Mouse (Mus musculus) neural tube, embryonic 15.5 days (tissue): ENCODE data around the gene Cecr2. TPM values are rescaled to one million over a fixed set of nuclear protein-coding genes. Genes with fewer than 3 reads are reported as not detected.
"Not testable (repeated sequence)": the region's sequence is repeated elsewhere in the genome, so short reads cannot be mapped to it uniquely, and the experiment has no call there.

Experiments used
- ATAC-seq: fragments of 200-750 bp; cut with Nextera tagmentation; 2 replicates; pipeline ENCODE4 v1.8.0; 2017; ENCODE audit warnings: mild to moderate bottlenecking, moderate TSS enrichment, moderate library complexity; ENCODE audit not compliant: low FRiP score
- H3K27ac ChIP-seq: fragments of 300-500 bp; sonication (generic); replicated peaks from 2 replicates; pipeline ENCODE4 v1.5.1; 2015; ENCODE audit warnings: mild to moderate bottlenecking, inconsistent platforms
- H3K27me3 ChIP-seq: fragments of 300-500 bp; sonication (generic); replicated peaks from 2 replicates; pipeline ENCODE4 v1.6.1; 2015; ENCODE audit warnings: inconsistent platforms
- H3K36me3 ChIP-seq: fragments of 300-500 bp; sonication (generic); 2 replicates; pipeline ENCODE4 v1.6.1; 2015; ENCODE audit warnings: inconsistent platforms
- H3K4me1 ChIP-seq: fragments of 300-500 bp; sonication (generic); 2 replicates; pipeline ENCODE4 v1.6.1; 2015; ENCODE audit warnings: inconsistent platforms
- H3K4me2 ChIP-seq: fragments of 300-500 bp; sonication (generic); 2 replicates; pipeline ENCODE4 v1.6.1; 2015; ENCODE audit warnings: inconsistent platforms, mild to moderate bottlenecking, moderate library complexity
- H3K4me3 ChIP-seq: fragments of 300-500 bp; sonication (generic); replicated peaks from 2 replicates; pipeline ENCODE4 v1.5.1; 2015; ENCODE audit warnings: mild to moderate bottlenecking, inconsistent platforms
- H3K9ac ChIP-seq: fragments of 300-500 bp; sonication (generic); replicated peaks from 2 replicates; pipeline ENCODE4 v1.6.1; 2015; ENCODE audit warnings: mild to moderate bottlenecking, inconsistent platforms
- H3K9me3 ChIP-seq: fragments of 300-500 bp; sonication (generic); replicated peaks from 2 replicates; pipeline ENCODE4 v1.6.1; 2016; ENCODE audit warnings: inconsistent platforms
- WGBS: fragments of 180-500 bp; shearing (Covaris S2); methylation state at CpG from one replicate; pipeline ENCODE4 v1.1.7; 2015; ENCODE audit warnings: mixed read lengths; 5-methylcytosine and 5-hydroxymethylcytosine counted together
- microRNA-seq: library from miRNA; unstranded; fragments of <30 nt; microRNA quantifications from one replicate; pipeline ENCODE4, GENCODE M21; 2017
- polyA plus RNA-seq: library from polyadenylated mRNA; unstranded; fragments of >200 nt; fragmentation: Nextera tagmentation; extraction: Ambion mirVana; gene quantifications from 2 replicates; pipeline ENCODE4 v1.2.1, GENCODE M21; 2015

Gene Cecr2
- polyA plus RNA-seq, 1 experiment from 2014 or later = 1.7 TPM

GRCm38 (mm10) chr6:120798905-120799304 lies 132.7 kb downstream of the Cecr2 start:
- no peak overlapping the region for H3K4me2 ChIP-seq
- H3K9ac ChIP-seq = no peak overlapping the region
- H3K4me1 ChIP-seq = no peaks in the 10 kb centered on the region
- H3K4me3 ChIP-seq = no peak overlapping the region
- H3K27me3 ChIP-seq = no peaks in the 10 kb centered on the region
- no peaks in the 10 kb centered on the region for H3K9me3 ChIP-seq
- 93% methylated on average over 4 of the region's 4 CpGs for WGBS
- ATAC-seq = no peak
- H3K36me3 ChIP-seq = peaks cover 99% of the 10 kb centered on the region
- no peak overlapping the region for H3K27ac ChIP-seq

- H3K9me3 ChIP-seq = no peaks in the 10 kb centered on the region
- H3K4me2 ChIP-seq = no peak overlapping the region
- no peak for ATAC-seq
- no peaks in the 10 kb centered on the region for H3K4me1 ChIP-seq
- no peaks in the 10 kb centered on the region for H3K27me3 ChIP-seq
- peaks cover 99% of the 10 kb centered on the region for H3K36me3 ChIP-seq
- H3K27ac ChIP-seq = no peak overlapping the region
- no peak overlapping the region for H3K4me3 ChIP-seq
- 96% methylated on average over 4 of the region's 4 CpGs for WGBS
- H3K9ac ChIP-seq = no peak overlapping the region
These were observed 133.4 kb downstream of the Cecr2 start for GRCm38 (mm10) chr6:120799581-120800041.

- H3K27me3 ChIP-seq = no peaks in the 10 kb centered on the region
- no peak overlapping the region for H3K9ac ChIP-seq
- no peak overlapping the region for H3K27ac ChIP-seq
- no peak for ATAC-seq
- no peak overlapping the region for H3K4me2 ChIP-seq
- H3K4me3 ChIP-seq = no peak overlapping the region
- peaks cover 79% of the 10 kb centered on the region for H3K36me3 ChIP-seq
- 90% methylated on average over 5 of the region's 5 CpGs for WGBS
- no peaks in the 10 kb centered on the region for H3K4me1 ChIP-seq
- H3K9me3 ChIP-seq = no peaks in the 10 kb centered on the region
These were observed 141.0 kb downstream of the Cecr2 start for GRCm38 (mm10) chr6:120806999-120807737.

GRCm38 (mm10) chr6:120807738-120808081 lies 141.5 kb downstream of the Cecr2 start:
- peaks cover 74% of the 10 kb centered on the region for H3K36me3 ChIP-seq
- H3K27me3 ChIP-seq = no peaks in the 10 kb centered on the region
- H3K27ac ChIP-seq = no peak overlapping the region
- no peak overlapping the region for H3K9ac ChIP-seq
- H3K4me3 ChIP-seq = no peak overlapping the region
- ATAC-seq = no peak
- no peaks in the 10 kb centered on the region for H3K9me3 ChIP-seq
- H3K4me2 ChIP-seq = no peak overlapping the region
- 97% methylated on average over 4 of the region's 4 CpGs for WGBS
- no peaks in the 10 kb centered on the region for H3K4me1 ChIP-seq

GRCm38 (mm10) chr6:120811999-120812398 lies 145.8 kb downstream of the Cecr2 start:
- H3K27me3 ChIP-seq, H3K27ac ChIP-seq, H3K9ac ChIP-seq, H3K4me2 ChIP-seq, ATAC-seq, H3K9me3 ChIP-seq, H3K4me1 ChIP-seq, H3K4me3 ChIP-seq: not testable (repeated sequence)
- WGBS = 97% methylated on average over 10 of the region's 10 CpGs
- peaks cover 38% of the 10 kb centered on the region for H3K36me3 ChIP-seq

GRCm38 (mm10) chr6:120819294-120819693 lies 153.1 kb downstream of the Cecr2 start:
- no peak overlapping the region for H3K4me2 ChIP-seq

DNA sequence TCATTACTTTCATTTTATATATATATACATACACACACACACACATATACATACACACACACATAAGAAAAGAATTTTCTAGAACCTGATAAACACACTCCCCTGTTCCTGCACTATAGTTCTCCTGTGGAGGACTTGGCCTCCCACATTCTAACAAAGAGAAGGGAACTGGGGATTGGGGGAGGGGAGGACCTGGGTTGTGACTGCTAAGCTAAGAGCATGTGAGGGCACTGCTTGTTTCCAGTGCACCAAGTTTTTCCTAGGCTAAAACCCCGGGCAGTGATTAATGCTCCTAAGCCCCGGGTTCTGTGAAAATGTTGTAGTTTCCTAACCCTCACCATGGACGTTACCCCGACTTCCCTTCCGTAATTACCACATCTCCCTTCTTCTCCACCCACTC lies 154.0 kb downstream of the Cecr2 start:
- Histone ChIP-seq H3K4me2 (no peak overlapping the region), H3K9ac (no peak overlapping the region), H3K9me3 (no peaks in the 10 kb centered on the region), H3K27me3 (no peaks in the 10 kb centered on the region), H3K4me1 (peaks cover 31% of the 10 kb centered on the region), H3K4me3 (no peak overlapping the region), H3K27ac (no peak overlapping the region), H3K36me3 (peaks cover 20% of the 10 kb centered on the region)
- WGBS = 88% methylated on average over 5 of the region's 5 CpGs
- no peak for ATAC-seq

More at GRCm38 (mm10) chr6:120819294-120819693, 153.1 kb downstream of the Cecr2 start:
- Histone ChIP-seq H3K4me1 (peaks cover 31% of the 10 kb centered on the region), H3K27ac (no peak overlapping the region), H3K9ac (no peak overlapping the region), H3K36me3 (peaks cover 20% of the 10 kb centered on the region), H3K4me3 (no peak overlapping the region), H3K9me3 (no peaks in the 10 kb centered on the region), H3K27me3 (no peaks in the 10 kb centered on the region)
- 99% methylated on average over 2 of the region's 2 CpGs for WGBS
- ATAC-seq = no peak

Small RNA genes within 50 kb of the gene (microRNA-seq; reads per million reads assigned to microRNA genes)
- gene Gm25193 = not detected

Other genes starting within 250 kb of the Cecr2 start
- 4.0 and 10.4 TPM in 2 replicates for gene Il17ra, start 203.1 kb upstream of the Cecr2 start, polyA plus RNA-seq
- gene Tmem121b, start 172.6 kb upstream of the Cecr2 start, polyA plus RNA-seq = 2.1 and 2.3 TPM in 2 replicates
- gene Hdhd5, start 135.1 kb upstream of the Cecr2 start, polyA plus RNA-seq = 16.8 and 18.8 TPM in 2 replicates
- 22.1 and 22.5 TPM in 2 replicates for gene Slc25a18, start 107.2 kb downstream of the Cecr2 start, polyA plus RNA-seq
- 283 and 326 TPM in 2 replicates for gene Atp6v1e1, start 156.4 kb downstream of the Cecr2 start, polyA plus RNA-seq
- gene Bcl2l13, start 169.8 kb downstream of the Cecr2 start, polyA plus RNA-seq = 22.6 and 28.4 TPM in 2 replicates